Mouse (Mus musculus) adrenal gland, postnatal 25 days (tissue): Measurements from ENCODE around the gene Lce1c. TPM values are rescaled to one million over a fixed set of nuclear protein-coding genes. Genes with fewer than 3 reads are reported as not detected.

Experiments
- DNase-seq: peaks from one replicate; pipeline ENCODE4 v3.0.0; 2021; ENCODE audit warnings: mixed read lengths
- long read RNA-seq: library from polyadenylated mRNA; stranded (forward); transcript quantifications from one replicate; pipeline ENCODE4 v2.0.0, GENCODE M21; 2021
- total RNA-seq: library from RNA; stranded (reverse); gene quantifications from 2 replicates; pipeline ENCODE4 v1.2.3, GENCODE M21; 2021

Gene Lce1c
- not detected in 2 replicates for total RNA-seq
- long read RNA-seq: 0 reads

- DNase-seq: no peak
Measured at GRCm38 (mm10) chr3:92678947-92679346, at the start of gene Lce1c. Gene Lce1c (plus strand): TSS chr3:92679247.

GRCm38 (mm10) chr3:92637745-92638652 lies 41.0 kb upstream of the Lce1c start:
- no peak for DNase-seq

GRCm38 (mm10) chr3:92638653-92638991 lies 40.4 kb upstream of the Lce1c start:
- no peak for DNase-seq

GRCm38 (mm10) chr3:92639854-92640253 lies 39.2 kb upstream of the Lce1c start:
- DNase-seq: no peak

GRCm38 (mm10) chr3:92648207-92648606 lies 30.8 kb upstream of the Lce1c start, which contains the start of gene Lce1a1:
Gene Lce1a1 (minus strand): TSS chr3:92648307.
- DNase-seq: no peak

GRCm38 (mm10) chr3:92656826-92657225 lies 22.2 kb upstream of the Lce1c start, which contains the start of gene Lce1b:
Gene Lce1b (minus strand): TSS chr3:92656926.
- DNase-seq: no peak

GRCm38 (mm10) chr3:92670215-92670614 lies 8.8 kb upstream of the Lce1c start, which contains the start of gene Lce1a2:
Gene Lce1a2 (minus strand): TSS chr3:92670315.
- DNase-seq: no peak

GRCm38 (mm10) chr3:92687110-92687509 lies 8.1 kb downstream of the Lce1c start, which contains the start of gene Lce1d:
Gene Lce1d (minus strand): TSS chr3:92687210.
- no peak for DNase-seq

GRCm38 (mm10) chr3:92689154-92689553 lies 10.1 kb downstream of the Lce1c start:
- DNase-seq: peak; percentile 21

GRCm38 (mm10) chr3:92691688-92692087 lies 12.6 kb downstream of the Lce1c start:
- no peak for DNase-seq

- DNase-seq: no peak
Measured at GRCm38 (mm10) chr3:92694613-92695012, 15.6 kb downstream of the Lce1c start.

GRCm38 (mm10) chr3:92708974-92709373 lies 29.9 kb downstream of the Lce1c start, which contains the start of gene Lce1e:
Gene Lce1e (minus strand): TSS chr3:92709074.
- DNase-seq: no peak

GRCm38 (mm10) chr3:92715122-92715521 lies 36.1 kb downstream of the Lce1c start:
- no peak for DNase-seq

- no peak for DNase-seq
Measured at GRCm38 (mm10) chr3:92720250-92720649, 41.2 kb downstream of the Lce1c start, which contains the start of gene Lce1f. Gene Lce1f (minus strand): TSS chr3:92720350.

GRCm38 (mm10) chr3:92722631-92723030 lies 43.6 kb downstream of the Lce1c start:
- no peak for DNase-seq

Other genes with a start within 250 kb of the Lce1c start
- gene Gm9774, start 249.8 kb upstream of the Lce1c start, total RNA-seq: 4.2 and 25.6 TPM in 2 replicates
- gene Sprr2k, start 246.7 kb upstream of the Lce1c start, total RNA-seq: not detected in 2 replicates
- not detected in 2 replicates for gene Sprr1b, start 240.5 kb upstream of the Lce1c start, total RNA-seq
- gene Sprr3, start 220.5 kb upstream of the Lce1c start, total RNA-seq: not detected in 2 replicates
- gene Sprr1a, start 193.4 kb upstream of the Lce1c start, total RNA-seq: not detected in 2 replicates
- gene Sprr4, start 178.8 kb upstream of the Lce1c start, total RNA-seq: not detected in 2 replicates
- not detected in 2 replicates for gene 2310046K23Rik, start 144.7 kb upstream of the Lce1c start, total RNA-seq
- gene Ivl, start 105.5 kb upstream of the Lce1c start, total RNA-seq: not detected in 2 replicates
- not detected in 2 replicates for gene Smcp, start 90.2 kb upstream of the Lce1c start, total RNA-seq
- gene 2210017I01Rik, start 71.8 kb upstream of the Lce1c start, total RNA-seq: not detected in 2 replicates
- gene Lce6a, start 57.6 kb upstream of the Lce1c start, total RNA-seq: not detected in 2 replicates
- gene Lce1a1, start 30.9 kb upstream of the Lce1c start, total RNA-seq: not detected in 2 replicates
- gene Lce1b, start 22.3 kb upstream of the Lce1c start, total RNA-seq: not detected in 2 replicates
- not detected in 2 replicates for gene Lce1a2, start 8.9 kb upstream of the Lce1c start, total RNA-seq
- not detected in 2 replicates for gene Lce1d, start 8.0 kb downstream of the Lce1c start, total RNA-seq
- not detected in 2 replicates for gene Lce1e, start 29.8 kb downstream of the Lce1c start, total RNA-seq
- not detected in 2 replicates for gene Lce1f, start 41.1 kb downstream of the Lce1c start, total RNA-seq
- not detected in 2 replicates for gene Gm38119, start 59.8 kb downstream of the Lce1c start, total RNA-seq
- gene Lce1g, start 73.1 kb downstream of the Lce1c start, total RNA-seq: not detected in 2 replicates
- gene Lce1h, start 85.8 kb downstream of the Lce1c start, total RNA-seq: not detected in 2 replicates
- not detected in 2 replicates for gene Lce1i, start 99.7 kb downstream of the Lce1c start, total RNA-seq
- not detected in 2 replicates for gene Lce1j, start 111.3 kb downstream of the Lce1c start, total RNA-seq
- gene Lce1k, start 128.6 kb downstream of the Lce1c start, total RNA-seq: not detected in 2 replicates
- not detected in 2 replicates for gene Kprp, start 148.0 kb downstream of the Lce1c start, total RNA-seq
- gene Lce1l, start 172.0 kb downstream of the Lce1c start, total RNA-seq: not detected in 2 replicates
- not detected in 2 replicates for gene 2310050C09Rik, start 191.0 kb downstream of the Lce1c start, total RNA-seq
- not detected in 2 replicates for gene Lce3a, start 247.0 kb downstream of the Lce1c start, total RNA-seq